Mouse (Mus musculus) gastrocnemius, adult 18-20 months (tissue): ENCODE results near the gene Kcnip4. TPM values are rescaled to one million over a fixed set of nuclear protein-coding genes. Genes with fewer than 3 reads are reported as not detected.

Experiments used
- DNase-seq: peaks from one replicate; pipeline ENCODE4 v3.0.0; 2021; ENCODE audit warnings: low spot score
- total RNA-seq, 2 experiments: library from RNA; stranded (reverse); gene quantifications; 2 replicates each; pipeline ENCODE4 v1.2.3; 2021

Kcnip4 gene
- total RNA-seq, 2 experiments from 2014 or later, result not detected

DNA sequence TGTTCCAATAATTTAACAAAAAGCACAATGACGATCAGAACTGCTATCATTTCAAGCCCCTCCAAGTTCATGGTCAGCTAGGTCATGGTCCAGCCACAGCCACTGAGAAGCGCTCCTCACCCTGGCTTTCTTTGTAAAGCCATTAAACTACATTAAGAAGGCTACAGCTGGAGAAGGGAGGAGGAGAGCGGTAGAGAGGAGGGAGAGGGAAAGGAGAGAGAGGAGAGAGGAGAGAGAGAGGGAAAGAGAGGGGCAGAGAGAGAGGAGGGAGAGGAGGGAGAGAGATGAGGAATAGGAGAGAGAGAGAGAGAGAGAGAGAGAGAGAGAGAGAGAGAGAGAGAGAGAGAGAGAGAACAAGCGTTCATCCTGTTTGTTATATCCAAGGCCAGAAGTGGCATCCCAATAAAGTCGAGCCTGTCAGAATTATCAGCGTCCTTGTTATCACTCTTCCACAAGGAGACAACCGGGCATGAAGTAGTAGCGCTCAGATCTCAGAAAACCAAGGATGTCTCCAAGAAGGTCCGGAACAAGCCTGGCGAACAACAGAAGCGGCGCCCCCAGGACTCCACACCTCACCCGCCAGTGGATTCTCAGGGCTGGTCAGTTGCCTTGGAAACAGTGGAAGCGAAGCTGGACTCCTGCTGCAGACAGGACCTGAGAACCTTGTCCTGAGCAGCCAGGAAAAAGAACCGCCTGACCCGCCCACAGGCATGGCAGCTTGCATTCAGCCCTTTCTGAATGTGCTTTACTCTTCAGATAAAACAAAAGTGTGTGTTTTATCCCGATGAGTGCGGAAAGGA lies 635.1 kb downstream of the Kcnip4 start:
- DNase-seq, result no peak

DNA sequence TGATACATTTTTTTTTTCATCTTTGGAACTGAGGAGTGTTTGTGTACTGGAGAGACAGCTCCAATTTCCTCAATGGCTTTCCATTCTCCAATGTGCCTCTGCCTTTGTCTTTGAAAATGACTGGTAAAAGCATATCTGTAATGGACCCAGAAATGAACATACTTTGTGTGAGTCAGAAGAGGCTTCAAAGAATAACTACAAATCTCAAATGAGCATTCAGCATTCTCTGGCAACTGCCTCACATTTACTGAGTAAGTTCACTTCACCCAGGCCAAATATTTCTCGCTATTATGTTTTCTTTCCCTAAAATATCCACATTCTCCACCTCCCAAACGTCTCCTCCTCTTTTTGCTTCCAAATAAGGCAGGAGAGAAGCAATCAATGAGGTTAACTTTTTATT lies 646.6 kb downstream of the Kcnip4 start:
- DNase-seq, result no peak

DNA sequence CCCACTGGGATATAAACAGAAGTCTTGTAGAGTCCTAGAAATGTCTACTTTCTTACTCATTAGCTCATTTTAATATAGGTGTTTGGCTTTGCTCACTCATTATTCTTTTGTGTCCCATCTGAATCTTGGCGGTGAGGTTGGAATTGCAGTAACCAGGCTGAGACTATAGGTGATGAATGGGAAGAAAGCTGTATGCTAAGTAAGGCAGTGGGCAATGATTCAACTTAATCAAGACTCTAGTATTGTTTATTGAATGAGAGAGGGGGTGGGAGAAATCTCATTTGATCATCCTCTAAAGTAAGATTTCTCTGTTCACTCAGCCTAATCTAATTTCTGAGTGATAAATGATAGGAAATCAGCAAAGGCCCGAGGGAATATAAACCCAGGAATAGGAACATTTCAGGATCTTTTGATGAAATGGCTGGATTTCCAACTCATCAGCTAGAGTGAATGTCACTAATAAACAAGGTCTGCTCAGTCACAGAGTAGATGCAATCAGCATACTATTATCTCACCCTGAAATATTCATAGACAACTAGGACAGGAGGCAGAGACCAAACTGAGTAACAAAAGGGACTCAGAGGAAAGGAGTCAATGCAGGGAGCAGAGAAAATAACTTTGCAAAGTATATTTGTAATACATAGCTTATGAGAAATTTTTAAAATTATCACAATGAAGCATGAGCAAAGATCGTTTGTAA lies 660.3 kb downstream of the Kcnip4 start:
- DNase-seq, result no peak

DNA sequence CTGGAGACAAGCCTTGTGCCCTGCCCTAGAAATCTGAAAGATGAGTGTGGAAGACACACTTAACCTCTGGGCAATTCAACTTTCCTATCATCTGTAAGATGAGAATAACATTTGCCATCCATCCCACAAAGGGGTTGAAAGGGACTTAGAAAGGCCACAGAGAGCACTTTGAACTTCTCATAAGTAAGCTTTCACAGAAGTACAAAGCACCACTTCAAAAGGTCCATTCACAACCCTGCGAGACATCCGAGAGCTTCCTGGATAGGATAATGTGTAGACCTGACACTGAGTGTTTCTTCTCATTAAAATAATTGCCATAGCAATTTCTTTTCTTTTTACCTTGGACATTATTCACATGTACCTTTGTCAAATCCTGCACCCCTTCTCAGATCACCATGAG lies 683.7 kb downstream of the Kcnip4 start:
- no peak for DNase-seq

DNA sequence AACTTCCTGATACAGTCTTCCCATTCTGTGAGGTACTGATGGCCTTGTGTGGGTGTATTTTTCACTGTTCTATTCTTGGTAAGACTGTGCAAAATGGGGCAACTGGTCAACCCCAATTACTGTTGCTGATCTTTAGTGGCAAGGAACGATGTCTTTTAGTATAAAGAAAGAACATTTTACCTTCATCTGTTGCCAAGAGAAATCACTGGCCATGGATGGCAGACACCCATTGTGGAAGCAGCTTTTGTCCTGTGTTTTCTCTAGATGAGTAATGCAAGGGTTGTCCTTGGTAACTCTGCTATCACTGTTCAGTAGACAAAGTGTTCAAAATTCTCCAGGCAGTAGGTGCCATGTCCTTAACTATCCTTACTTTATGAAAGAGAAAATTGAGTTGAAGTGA lies 729.2 kb downstream of the Kcnip4 start:
- DNase-seq, result no peak

DNA sequence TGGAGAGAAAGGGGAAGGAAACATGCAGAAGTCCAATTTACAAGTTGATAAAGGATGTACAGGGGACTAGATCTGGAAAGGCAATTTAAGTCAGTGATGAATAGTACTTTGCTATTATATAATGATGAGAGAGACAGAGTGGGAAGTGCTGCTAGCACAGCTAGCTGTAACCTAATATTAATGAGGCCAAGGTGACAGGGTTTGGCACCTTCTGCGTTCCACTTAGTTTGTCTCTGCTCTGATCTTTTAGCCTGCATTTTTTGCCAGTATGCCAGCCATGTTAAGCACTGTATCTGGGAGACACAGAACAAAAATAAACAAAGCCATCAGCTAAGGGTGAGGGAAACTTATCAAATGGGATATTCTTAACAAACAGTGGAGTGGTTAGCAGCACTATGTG lies 745.3 kb downstream of the Kcnip4 start:
- DNase-seq, result no peak

DNA sequence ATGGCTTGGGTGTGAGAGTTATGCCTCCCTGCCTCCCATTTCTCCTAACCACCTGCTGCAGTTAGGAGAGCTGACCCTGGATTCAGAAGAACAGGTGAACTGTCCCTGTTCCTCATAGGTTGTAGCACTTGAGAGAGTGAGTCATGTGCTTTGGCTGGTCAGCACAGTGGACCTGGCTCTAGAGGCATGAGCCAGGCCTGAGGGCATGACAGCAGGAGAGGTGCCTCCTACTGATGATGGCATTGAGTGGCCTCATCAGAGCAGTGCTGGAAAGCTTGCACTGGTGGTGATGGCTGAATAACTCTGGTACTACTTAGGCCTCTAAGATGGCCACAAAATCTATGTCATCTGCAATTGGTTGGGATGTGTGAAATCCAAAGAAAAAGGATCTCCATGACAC lies 776.1 kb downstream of the Kcnip4 start:
- no peak for DNase-seq

DNA sequence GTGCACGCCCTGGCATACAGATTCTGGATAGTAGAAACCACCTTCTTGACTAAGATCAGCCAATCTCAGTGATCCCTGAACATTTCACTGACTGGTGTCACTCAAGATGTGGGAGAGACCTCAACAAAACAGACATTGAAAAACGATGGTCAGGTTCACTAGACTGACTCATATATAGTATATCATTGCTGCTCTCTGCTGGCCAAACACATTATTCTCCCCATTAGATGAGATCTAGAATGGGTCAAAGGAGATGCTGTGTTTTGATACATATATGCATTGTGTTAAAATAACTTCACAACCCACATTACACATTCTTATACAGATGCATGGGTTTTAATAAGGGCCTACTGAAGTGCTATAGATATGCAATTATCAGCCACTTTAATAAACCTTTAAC lies 787.1 kb downstream of the Kcnip4 start:
- no peak for DNase-seq

DNA sequence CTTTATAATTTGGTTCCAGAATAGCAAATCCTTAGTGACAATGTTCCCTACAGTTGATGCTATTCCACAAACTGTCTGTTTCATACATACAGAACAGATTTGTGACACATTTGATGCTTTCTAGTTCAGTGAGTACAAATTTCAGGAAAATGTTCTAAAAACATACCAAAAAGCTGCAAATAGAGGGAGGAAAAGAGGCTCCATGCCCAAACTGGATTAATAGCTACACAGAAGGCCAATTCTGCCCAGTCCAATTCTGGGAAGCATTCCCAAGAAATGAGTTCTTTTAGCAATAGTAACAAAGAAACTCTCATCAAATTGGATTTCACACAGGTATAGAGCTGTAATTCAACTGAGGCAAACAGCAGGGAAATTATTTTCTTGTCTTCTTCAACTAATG lies 806.5 kb downstream of the Kcnip4 start:
- no peak for DNase-seq

DNA sequence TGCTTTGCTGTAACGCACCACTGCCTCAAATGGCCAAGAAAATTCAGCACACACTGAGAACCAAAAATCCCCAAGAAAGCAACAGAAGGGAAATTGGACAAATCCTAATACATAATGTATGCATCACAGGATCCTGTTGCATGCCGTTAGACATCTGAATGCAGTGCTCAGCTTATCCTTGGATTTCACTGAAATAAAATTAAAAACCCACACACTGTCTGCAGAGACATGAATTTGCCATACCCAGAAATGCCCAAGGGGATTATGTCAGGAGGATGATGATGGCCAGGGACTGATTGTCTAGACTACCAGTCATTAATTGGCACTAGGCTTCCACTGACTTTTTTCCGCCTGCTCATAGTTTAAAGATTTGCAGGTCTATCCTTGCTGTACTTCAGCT lies 818.7 kb downstream of the Kcnip4 start:
- no peak for DNase-seq

DNA sequence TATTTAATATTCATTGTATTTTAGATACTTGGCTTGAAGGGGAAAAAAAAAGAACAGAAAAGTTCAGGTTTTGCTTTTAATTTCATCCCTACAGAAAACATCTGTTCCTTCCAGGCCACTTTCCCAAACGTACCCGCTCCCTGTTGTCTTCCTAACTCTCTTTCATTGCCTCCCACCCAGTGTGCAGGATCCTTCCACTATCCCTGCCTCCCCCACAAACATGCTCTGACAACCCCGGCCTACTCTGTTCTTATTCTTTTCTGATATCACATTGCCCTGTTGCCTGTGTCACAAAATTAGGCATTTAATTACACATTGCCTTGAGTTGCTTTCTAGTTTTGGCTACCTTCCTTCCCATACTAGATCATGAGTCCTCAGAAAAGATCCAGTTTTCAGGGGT lies 837.6 kb downstream of the Kcnip4 start:
- no peak for DNase-seq

DNA sequence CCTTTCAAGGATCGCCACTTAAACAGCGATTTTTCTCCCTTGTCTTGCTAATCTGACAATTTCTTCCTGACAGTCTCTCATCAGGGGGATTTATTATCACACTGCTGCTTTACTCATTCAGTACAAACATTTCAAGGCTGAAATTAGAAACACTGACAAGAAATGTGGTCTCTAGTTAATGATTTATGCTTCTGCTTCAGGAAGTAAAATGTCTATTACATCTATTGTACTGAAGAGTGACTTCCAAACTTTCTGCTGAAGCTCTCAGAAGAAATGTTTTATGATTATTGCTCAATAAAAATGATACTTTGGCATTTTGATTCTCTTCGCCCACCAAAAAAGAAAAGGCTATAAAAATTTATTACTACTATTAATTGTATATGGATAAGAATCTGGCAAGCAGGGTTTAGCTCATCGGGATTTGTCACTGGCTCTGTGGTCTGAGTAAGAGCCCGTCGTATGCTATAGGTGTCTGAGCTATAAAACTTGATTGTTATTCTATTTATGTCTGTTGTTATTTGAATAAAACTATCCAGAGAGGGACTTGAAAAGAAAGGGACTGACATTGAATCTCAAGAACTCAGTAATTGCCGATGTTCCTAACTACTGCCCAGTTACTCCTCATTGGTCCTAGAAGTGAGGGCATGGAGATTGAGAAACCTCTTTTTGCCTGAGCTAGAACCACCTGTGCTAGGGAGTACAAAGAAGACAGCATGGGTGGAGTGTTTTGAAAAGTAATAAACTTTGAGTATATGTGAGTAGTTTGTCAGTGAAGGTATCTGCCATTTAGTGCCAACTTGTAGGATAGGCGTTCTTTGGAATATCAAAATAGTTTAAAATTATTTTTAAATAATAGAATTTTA lies 844.7 kb downstream of the Kcnip4 start:
- no peak for DNase-seq

DNA sequence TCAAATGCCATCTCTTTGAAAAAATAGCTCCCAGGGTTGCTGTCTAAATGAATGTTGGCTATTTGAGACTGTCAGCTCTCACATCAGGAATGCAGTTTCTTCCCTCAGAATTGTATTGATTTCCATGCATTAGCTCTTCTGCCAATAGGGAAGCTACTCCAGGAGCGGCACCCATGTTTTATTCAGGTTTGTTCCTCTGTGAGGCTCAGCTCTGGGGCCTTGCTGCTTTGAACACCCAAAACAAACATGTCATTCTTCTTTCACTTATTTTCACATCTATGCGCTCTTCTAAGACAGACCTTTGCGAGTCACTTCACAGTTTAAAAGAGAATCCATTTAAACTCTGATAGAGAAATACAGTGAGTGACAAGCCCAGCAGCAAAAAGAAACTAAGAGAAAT lies 862.2 kb downstream of the Kcnip4 start:
- DNase-seq, result no peak

DNA sequence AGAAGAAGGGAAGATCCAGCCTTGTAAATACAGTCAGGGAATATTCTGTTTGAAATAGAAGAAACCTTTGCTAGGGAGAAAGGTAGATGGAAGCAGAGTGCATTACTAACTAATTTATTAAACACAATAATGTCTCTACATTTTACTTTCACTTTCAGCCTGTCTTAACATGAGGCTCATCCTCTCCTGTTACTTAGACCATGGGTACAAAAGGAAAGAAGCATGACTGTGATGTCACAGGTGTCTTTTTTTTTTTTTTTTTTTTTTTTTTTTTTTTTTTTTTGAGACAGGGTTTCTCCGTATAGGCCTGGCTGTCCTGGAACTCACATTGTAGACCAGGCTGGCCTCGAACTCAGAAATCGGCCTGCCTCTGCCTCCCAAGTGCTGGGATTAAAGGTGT lies 864.7 kb downstream of the Kcnip4 start:
- no peak for DNase-seq

DNA sequence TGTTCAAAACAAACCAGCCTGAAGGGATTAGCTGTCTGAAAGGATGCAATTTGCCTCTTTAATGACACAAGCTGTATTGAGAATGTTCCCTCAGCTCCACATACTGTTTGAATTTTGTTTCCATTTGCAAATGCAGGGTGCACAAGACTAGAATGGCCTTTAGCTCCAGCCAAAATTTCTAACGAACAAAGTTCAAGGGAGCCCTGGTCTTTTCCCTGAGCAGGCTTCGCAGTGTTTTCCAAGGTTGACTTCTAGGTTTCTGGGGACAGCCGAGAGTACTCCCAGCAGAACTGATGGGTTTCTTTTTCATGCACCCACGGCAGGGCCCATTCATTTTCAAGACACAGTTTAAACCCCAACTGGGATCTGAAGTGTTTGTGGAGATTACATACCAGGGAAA lies 874.2 kb downstream of the Kcnip4 start:
- DNase-seq, result no peak

DNA sequence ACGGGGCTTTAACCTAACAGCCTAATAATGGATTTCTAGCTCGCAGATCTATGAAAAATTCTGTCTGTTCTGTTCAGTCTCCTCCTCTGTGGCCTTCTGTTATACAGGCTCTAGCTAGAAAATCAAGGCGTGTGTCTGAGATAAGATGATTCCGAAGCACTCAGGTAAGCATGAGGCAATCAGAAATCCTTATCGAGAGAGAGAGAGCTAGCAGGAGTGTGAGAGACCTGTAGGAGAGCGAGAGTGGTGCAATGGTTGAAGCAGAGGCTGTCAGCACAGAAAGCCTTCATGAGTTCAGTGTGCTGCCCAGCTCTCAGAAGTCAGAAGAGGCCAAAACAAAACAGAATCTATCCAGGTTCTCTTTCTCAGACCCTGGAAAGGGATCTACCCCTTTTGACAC lies 888.0 kb downstream of the Kcnip4 start:
- no peak for DNase-seq

DNA sequence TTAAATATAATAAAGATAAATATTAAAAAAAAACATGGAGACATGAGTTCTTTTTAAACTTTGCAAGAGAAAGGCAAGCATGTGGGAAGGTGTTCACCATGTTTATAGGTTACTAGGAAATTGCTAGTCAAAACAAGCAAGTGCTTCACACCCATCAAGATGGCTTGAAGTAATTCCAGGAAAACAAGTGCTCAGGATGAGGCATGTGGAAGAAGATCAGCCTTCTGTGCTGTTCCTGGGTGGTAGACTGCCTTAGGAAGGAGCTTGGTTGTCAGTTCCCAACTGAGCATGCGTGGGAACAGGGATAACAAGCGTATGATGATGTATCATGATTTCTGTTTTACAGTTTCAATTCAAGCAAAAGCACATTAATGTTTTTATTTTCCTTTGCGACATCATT lies 891.1 kb downstream of the Kcnip4 start:
- no peak for DNase-seq

DNA sequence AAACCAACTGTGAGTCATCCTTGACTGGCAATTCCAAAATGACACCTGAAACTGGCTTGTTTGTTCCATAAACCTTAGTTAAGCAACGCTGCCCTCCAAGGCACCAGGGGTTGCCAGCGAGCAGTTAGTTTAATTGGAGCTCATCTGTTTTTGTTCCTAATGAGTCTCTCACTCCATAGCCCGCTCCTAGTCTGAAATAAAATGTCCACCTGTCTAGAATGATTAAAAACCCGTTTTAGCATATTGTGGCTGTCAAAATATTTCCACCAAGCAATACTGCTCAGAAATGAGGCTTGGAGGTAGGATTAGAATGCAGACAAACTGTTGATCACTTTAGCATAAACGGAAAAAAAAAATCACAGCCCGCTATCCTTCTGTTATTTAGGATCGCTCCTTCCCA lies 901.3 kb downstream of the Kcnip4 start:
- DNase-seq, result no peak

DNA sequence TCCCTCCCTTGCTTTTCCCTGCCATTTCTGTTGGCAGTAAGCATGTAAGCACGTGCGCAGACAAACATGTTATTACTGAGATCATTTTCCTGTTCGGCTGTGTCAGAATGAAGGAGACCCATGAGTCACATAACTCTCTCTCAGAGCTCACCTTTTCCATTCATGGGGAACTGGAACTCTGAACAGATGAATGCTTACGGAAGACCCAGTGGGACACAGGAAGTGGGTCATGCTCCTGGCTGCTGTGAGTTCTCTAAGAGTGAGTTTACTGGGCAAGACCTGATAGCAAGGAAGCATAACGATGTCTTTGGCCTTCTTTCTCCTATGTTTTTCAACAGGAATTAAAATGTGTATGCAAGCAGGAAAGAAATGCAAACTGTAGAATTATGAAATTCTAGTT lies 917.8 kb downstream of the Kcnip4 start:
- no peak for DNase-seq

DNA sequence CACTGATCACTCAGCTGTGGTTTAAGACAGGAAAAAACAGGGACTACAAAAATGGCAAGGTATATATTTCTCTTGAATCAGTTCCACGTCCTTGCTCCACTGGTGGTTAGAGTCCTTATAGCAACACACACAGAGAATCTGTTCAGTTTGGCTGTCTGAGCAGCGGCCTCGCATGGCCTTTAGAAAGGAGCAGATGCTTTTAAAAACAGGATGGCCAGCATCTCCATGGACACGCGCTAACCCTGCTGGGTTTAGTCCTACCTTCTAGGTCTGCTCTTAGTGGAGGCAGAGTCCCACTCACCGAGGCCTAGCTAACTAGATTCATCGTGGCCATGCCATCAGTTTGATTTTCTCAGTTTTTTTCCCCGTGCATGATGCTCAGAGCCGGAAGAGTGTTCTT lies 918.4 kb downstream of the Kcnip4 start:
- no peak for DNase-seq

DNA sequence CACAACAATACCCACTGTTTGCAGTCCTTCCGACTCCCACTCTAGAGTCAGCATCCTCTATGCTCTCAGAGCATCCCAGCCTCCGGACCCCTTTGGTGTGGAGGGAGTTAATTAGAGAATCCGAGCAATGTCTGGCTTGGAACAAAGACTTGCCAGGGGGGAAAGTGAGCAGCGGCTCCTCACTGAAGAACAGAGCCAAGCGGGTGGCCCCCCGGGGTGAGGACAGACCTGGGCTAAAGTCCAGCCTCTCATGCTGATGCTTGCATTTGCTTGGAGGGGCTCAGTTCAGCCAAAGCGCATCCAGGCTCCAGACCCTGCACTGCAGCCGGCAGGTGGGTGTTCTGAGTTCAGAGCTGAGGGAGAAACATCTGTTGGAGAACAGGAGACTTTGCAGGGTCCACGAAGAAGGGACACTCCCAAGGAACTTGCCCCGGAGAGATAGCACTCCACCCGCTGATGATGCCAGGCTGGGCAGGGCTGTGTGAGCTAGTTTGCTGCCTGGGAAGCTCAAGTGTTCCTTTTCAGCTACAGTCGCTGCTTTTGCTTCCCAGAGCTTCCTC lies 925.1 kb downstream of the Kcnip4 start:
- no peak for DNase-seq

DNA sequence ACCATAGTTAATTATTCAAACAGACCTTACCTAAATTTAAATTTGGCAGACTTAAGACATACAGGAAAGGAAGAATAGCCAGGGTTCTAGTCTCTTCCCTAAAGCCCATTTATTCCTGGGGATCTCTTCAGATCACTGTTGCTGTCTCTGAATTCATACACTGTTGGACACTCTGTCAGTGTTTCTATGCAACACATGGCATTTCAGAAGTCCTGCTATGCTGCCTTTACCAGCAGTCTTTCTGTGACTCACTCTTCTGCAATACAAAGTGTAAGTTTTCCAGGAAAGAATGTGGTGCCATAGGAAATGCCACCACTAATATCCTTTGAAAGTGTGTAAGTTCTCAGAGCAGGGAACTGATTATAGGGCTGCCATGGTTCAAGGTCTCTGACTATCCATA lies 936.7 kb downstream of the Kcnip4 start:
- DNase-seq, result no peak
